Mouse (Mus musculus) heart, adult 2 months (tissue): ENCODE results near the gene Abca7. TPM values are rescaled to one million over a fixed set of nuclear protein-coding genes. Genes with fewer than 3 reads are reported as not detected.
A peak's percentile ranks its signal among the peaks of the same experiment; 100 is the strongest.

Experiments used
- DNase-seq, 2 experiments: peaks; one replicate each; pipeline ENCODE4 v3.0.0; 2021
- H3K27ac ChIP-seq: fragments of 200-600 bp; 2 replicates; pipeline ENCODE4 v1.8.1; 2022
- H3K27me3 ChIP-seq: fragments of 200-500 bp; 2 replicates; pipeline ENCODE4 v1.6.1; 2012; ENCODE audit warnings: mild to moderate bottlenecking, low read length, inconsistent platforms, mixed read lengths; ENCODE audit not compliant: control insufficient read depth, insufficient read depth
- H3K36me3 ChIP-seq: fragments of 200-500 bp; 2 replicates; pipeline ENCODE4 v1.6.1; 2012; ENCODE audit warnings: low read length, inconsistent platforms; ENCODE audit not compliant: control insufficient read depth, insufficient read depth
- H3K4me1 ChIP-seq: fragments of 200-500 bp; 2 replicates; pipeline ENCODE4 v1.6.1; 2011; ENCODE audit warnings: low read length; ENCODE audit not compliant: control insufficient read depth, insufficient read depth
- H3K4me3 ChIP-seq: fragments of 200-600 bp; 2 replicates; pipeline ENCODE4 v1.8.1; 2022
- H3K79me2 ChIP-seq: fragments of 200-500 bp; replicated peaks from 2 replicates; pipeline ENCODE4 v1.6.1; 2012; ENCODE audit warnings: mild to moderate bottlenecking, inconsistent platforms, low read length, moderate library complexity, mixed read lengths; ENCODE audit not compliant: control insufficient read depth, insufficient read depth
- H3K9ac ChIP-seq: fragments of 200-500 bp; 2 replicates; pipeline ENCODE4 v1.6.1; 2012; ENCODE audit warnings: low read depth, mild to moderate bottlenecking, control low read depth, inconsistent platforms, low read length, mixed read lengths
- CTCF ChIP-seq: fragments of 200-600 bp; IDR thresholded peaks from 2 replicates; pipeline ENCODE4 v1.8.1; 2022; ENCODE audit warnings: antibody characterized with exemption, mild to moderate bottlenecking, moderate library complexity
- EP300 ChIP-seq: fragments of 200-500 bp; IDR thresholded peaks from 2 replicates; pipeline ENCODE4 v1.6.1; 2011; ENCODE audit warnings: low read depth, low read length, control low read depth; ENCODE audit not compliant: insufficient read depth
- POLR2A ChIP-seq: fragments of 200-500 bp; IDR thresholded peaks from 2 replicates; pipeline ENCODE4 v1.6.1; 2011; ENCODE audit warnings: mild to moderate bottlenecking, low read depth, low read length, control low read depth; ENCODE audit not compliant: insufficient read depth
- WGBS: fragments of 180-500 bp; shearing (Covaris S2); methylation state at CpG from one replicate; pipeline ENCODE4 v1.1.7; 2018; 5-methylcytosine and 5-hydroxymethylcytosine counted together
- intact Hi-C: fragments of 180-260 bp; cut with DNase I; formaldehyde crosslinking; loops from one replicate; pipeline ENCODE4 v1.15.1; 2025
- polyA plus RNA-seq: library from polyadenylated mRNA; depleted of rRNA; stranded (reverse); fragments of >200 nt; gene quantifications from 2 replicates; pipeline ENCODE4 v1.2.3, GENCODE M21; 2012
- total RNA-seq, 2 experiments: library from RNA; stranded (reverse); gene quantifications; 2 replicates each; pipeline ENCODE4 v1.2.3; 2021

The Abca7 gene
- total and polyA plus RNA-seq, 3 experiments = 6.6 to 9.2 (median 8.0) TPM

GRCm38 (mm10) chr10:80050244-80050643 is 54.0 kb downstream of the Abca7 start:
- intact Hi-C loops = loop anchor here (5.0 kb wide), 1 partner anchor 63 kb away; the partner anchor contains the start of gene Cnn2
- no peak for TF ChIP-seq POLR2A
- no peak for TF ChIP-seq EP300
- TF ChIP-seq CTCF = no peak
- H3K9ac ChIP-seq = no peak overlapping the region
- no peaks in the 10 kb centered on the region for H3K79me2 ChIP-seq
- H3K36me3 ChIP-seq = peaks cover 2% of the 10 kb centered on the region; the same call in 1 of the 2 replicates
- no peak for DNase-seq
- no peaks in the 10 kb centered on the region for H3K27me3 ChIP-seq
- peak overlapping the region; percentile 23; the same call in 1 of the 2 replicates for H3K27ac ChIP-seq
- peaks cover 10% of the 10 kb centered on the region for H3K4me1 ChIP-seq
- WGBS = 41% methylated on average over 6 of the region's 6 CpGs
- no peak overlapping the region for H3K4me3 ChIP-seq

- intact Hi-C loops = loop anchor here (5.0 kb wide), 1 partner anchor 64 kb away; the partner anchor contains the start of gene Cnn2
- H3K27me3 ChIP-seq = no peaks in the 10 kb centered on the region
- H3K79me2 ChIP-seq = no peaks in the 10 kb centered on the region
- H3K4me3 ChIP-seq = no peak overlapping the region
- 54% methylated on average over 15 of the region's 15 CpGs for WGBS
- no peak for DNase-seq
- H3K9ac ChIP-seq = 0 out of 2 replicates have a peak overlapping the region, but pooled peaks have one; percentile 12
- peaks cover 13% of the 10 kb centered on the region for H3K4me1 ChIP-seq
- peaks cover 4% of the 10 kb centered on the region; the same call in 1 of the 2 replicates for H3K36me3 ChIP-seq
- TF ChIP-seq POLR2A (no peak), CTCF (no peak), EP300 (no peak)
- peak overlapping the region; percentile 100 for H3K27ac ChIP-seq
Measured at GRCm38 (mm10) chr10:80050885-80051617, 54.8 kb downstream of the Abca7 start.

GRCm38 (mm10) chr10:80051618-80052373 is 55.5 kb downstream of the Abca7 start:
- Histone ChIP-seq H3K4me3 (no peak overlapping the region), H3K27me3 (no peaks in the 10 kb centered on the region), H3K27ac (peak overlapping the region; percentile 100), H3K4me1 (peaks cover 13% of the 10 kb centered on the region), H3K36me3 (peaks cover 4% of the 10 kb centered on the region; the same call in 1 of the 2 replicates), H3K79me2 (no peaks in the 10 kb centered on the region), H3K9ac (peak overlapping the region; percentile 14; the same call in 1 of the 2 replicates)
- WGBS = 29% methylated on average over 14 of the region's 14 CpGs
- DNase-seq = peak; percentile 68 to 73
- intact Hi-C loops = loop anchor here (2.0 to 5.0 kb wide), 2 partner anchors 13 to 64 kb away; partner anchors contain the start of genes Cnn2 and Polr2e
- peak; percentile 38 for TF ChIP-seq POLR2A
- TF ChIP-seq CTCF = no peak
- peak; percentile 60; the same call in 1 of the 2 replicates for TF ChIP-seq EP300

- Histone ChIP-seq H3K79me2 (no peaks in the 10 kb centered on the region), H3K4me1 (peaks cover 13% of the 10 kb centered on the region), H3K4me3 (no peak overlapping the region), H3K27me3 (no peaks in the 10 kb centered on the region), H3K9ac (peak overlapping the region; percentile 3; the same call in 1 of the 2 replicates), H3K27ac (peak overlapping the region; percentile 100), H3K36me3 (peaks cover 4% of the 10 kb centered on the region; the same call in 1 of the 2 replicates)
- intact Hi-C loops = loop anchor here (2.0 to 5.0 kb wide), 2 partner anchors 14 to 65 kb away; partner anchors contain the start of genes Cnn2 and Polr2e
- TF ChIP-seq EP300 (no peak), POLR2A (no peak), CTCF (no peak)
- WGBS = 85% methylated on average over 5 of the region's 5 CpGs
- no peak for DNase-seq
Measured at GRCm38 (mm10) chr10:80052374-80052764, 56.1 kb downstream of the Abca7 start.

GRCm38 (mm10) chr10:80053259-80053780 is 57.0 kb downstream of the Abca7 start:
- peak overlapping the region; percentile 99 for H3K9ac ChIP-seq
- H3K4me1 ChIP-seq = peaks cover 13% of the 10 kb centered on the region
- DNase-seq = peak; percentile 99 to 100
- WGBS = under 1% methylated on average over 47 of the region's 47 CpGs
- TF ChIP-seq POLR2A (peak; percentile 93), CTCF (no peak)
- no peaks in the 10 kb centered on the region for H3K79me2 ChIP-seq
- peak overlapping the region; percentile 100 for H3K27ac ChIP-seq
- H3K36me3 ChIP-seq = peaks cover 4% of the 10 kb centered on the region; the same call in 1 of the 2 replicates
- no peaks in the 10 kb centered on the region for H3K27me3 ChIP-seq
- intact Hi-C loops = loop anchor here (2.0 to 5.0 kb wide), 2 partner anchors 15 to 66 kb away; partner anchors contain the start of genes Cnn2 and Polr2e
- peak overlapping the region; percentile 88 for H3K4me3 ChIP-seq
